Mouse (Mus musculus) adipocyte (in vitro differentiated cells): ENCODE data around the gene Zfp715.
A peak's percentile ranks its signal among the peaks of the same experiment; 100 is the strongest.

Experiments used
- DNase-seq: peaks from one replicate; pipeline ENCODE4 v3.0.0-alpha.2; 2016; ENCODE audit warnings: low spot score

The Zfp715 gene

GRCm38 (mm10) chr7:43313013-43313428 lies at the start of gene Zfp715:
Gene Zfp715, minus strand, starts transcription at chr7:43313294.
- DNase-seq = peak; percentile 96

DNA sequence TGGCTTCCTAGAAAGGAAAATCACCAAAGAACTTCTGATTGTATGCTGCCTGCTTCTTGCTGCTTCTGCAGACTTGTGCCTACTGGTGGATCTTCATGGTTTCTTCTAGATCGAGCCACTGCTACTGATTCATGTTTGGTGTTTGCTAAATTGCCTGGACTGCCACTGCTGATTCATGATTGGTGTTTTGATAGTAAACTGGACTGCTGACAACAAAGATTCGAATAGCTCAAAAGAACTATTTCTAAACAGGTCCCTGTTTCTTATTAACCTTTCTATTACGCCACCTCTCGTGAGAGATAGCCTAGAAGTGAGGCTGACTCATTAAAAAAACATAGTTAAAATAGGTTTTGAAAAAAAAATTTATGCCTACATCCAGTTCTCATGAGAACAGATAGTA lies 48.9 kb upstream of the Zfp715 start:
- DNase-seq = no peak

DNA sequence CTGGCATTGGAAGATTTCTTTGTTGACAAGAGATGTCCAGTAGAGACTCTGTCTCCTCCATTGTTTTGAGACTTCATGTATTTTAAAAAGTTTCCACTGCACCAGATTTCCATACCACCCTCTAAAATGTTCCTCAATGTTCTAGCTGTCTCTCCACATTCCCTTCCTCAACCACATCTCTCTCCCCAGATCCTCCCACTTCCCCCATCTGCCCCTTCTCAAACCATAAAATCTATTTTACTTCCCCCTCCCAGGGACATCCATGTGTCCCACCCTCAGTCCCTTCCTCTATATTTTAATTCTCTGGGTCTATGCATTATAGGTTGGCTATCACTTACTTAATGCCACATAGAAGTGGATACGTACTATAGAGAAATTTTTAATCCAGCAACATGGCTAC lies 48.3 kb upstream of the Zfp715 start:
- no peak for DNase-seq

DNA sequence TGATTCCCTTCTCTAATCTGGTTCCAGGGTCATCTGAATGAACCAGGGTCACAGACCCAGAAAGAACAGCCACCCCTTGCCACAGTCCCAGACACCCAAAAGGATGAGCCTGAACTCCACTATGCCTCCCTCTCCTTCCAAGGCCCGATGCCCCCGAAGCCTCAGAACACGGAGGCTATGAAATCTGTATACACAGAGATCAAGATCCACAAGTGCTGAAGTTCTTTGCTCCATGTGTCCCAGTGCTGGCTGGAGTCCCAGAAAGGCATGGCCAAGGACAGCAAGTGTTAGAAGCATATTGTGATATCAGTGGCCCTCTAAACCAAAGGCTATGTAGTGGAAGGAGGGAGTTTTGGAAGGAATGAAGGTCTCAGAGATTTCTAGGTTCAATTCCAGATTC lies 45.5 kb upstream of the Zfp715 start:
- peak; percentile 13 for DNase-seq

GRCm38 (mm10) chr7:43354893-43355835 lies 42.1 kb upstream of the Zfp715 start:
- no peak for DNase-seq

GRCm38 (mm10) chr7:43353758-43354157 lies 40.7 kb upstream of the Zfp715 start:
- no peak for DNase-seq

DNA sequence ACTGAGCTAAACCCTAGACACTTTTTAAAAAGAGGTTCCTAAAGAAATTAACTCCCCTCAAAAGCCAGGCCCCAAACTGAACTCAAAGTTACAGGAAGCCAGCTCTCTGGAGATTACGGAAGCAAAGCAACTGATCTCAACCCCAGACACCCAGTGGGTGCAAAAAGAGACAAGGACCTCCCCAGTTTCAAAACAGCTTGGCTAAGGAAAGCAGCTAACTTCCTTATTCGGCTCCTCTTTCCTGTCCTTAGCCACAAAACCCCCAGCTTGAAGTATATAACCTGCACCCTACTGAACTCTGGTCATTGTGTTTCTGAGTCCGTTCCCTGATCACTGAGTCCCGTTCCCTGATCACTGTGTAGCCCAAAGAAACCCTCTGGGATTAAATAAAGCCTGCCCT lies 40.0 kb upstream of the Zfp715 start:
- no peak for DNase-seq

- DNase-seq = no peak
Measured at GRCm38 (mm10) chr7:43351154-43351553, 38.1 kb upstream of the Zfp715 start, which contains the start of gene Siglecf. Gene Siglecf, plus strand, starts transcription at chr7:43351341.

DNA sequence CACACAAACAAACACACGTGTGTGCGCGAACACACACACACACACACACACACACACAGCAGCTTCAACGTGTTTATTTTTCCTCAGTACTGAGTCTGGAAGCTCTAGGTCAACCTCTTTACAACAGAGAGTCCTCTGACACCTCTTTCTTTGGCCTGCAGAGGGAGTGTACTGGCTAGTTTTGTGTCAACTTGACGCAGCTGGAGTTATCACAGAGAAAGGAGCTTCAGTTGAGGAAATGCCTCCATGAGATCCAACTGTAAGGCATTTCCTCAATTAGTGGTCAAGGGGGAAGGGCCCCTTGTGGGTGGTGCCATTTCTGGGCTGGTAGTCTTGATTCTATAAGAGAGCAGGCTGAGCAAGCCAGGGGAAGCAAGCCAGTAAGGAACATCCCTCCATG lies 36.5 kb upstream of the Zfp715 start:
- DNase-seq = peak; percentile 20

DNA sequence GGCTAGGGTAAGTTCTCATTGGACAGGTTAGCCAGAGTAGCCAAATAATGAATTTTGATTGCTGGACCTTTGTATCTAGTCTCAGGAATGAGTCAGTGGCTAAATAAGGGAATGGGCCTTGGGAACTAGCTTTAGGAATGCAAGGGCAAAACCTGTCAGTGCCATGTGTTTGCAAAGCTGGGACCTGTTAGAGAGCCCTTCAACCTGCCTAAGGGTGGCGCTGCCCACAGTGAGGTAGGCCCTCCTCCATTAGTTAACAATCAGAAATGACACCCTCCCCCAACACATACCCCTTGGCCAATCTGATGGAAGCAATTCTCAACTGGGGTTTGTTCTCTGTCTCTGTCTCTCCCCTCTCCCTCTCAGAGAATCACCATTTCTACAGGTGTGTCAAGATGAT lies 33.5 kb upstream of the Zfp715 start:
- no peak for DNase-seq

GRCm38 (mm10) chr7:43346148-43346547 lies 33.1 kb upstream of the Zfp715 start:
- DNase-seq = no peak

DNA sequence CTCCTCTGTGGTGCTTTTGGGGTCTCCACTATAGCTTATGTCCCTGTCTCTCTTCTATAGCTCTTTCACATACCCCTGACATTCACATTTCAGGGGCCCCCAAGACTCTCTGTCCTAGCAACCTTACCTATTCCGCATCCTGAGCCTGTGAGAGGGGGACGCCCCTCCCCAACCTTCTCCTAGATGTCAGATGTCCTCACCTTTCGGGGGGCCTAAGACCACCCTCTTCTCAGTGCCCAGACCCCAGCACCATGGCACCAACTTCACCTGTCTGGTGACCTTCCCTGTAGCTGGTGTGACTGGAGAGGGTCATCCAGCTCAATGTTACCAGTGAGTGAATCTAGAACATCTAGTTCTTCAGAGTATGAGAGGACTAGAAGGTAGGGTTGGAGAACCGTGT lies 31.4 kb upstream of the Zfp715 start:
- no peak for DNase-seq

DNA sequence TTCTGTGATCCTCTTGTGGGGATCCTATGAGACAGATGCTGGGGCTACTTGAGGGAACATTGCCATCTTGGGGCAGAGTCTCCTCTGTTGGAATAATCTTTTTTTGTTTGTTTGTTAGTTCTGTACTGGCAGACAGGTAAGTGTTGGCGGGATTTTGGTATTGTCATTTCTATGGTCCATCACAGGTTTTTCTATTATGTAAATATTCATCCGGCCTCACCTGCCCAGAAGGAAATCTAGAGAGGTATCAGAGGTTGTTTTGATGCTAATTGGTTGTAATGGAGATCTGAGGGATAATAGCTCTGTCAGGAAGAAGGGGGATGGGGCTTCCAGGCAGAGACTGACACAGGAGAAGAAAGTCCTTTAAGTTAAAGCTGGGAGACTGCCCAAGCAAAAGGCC lies 30.9 kb upstream of the Zfp715 start:
- no peak for DNase-seq

GRCm38 (mm10) chr7:43343191-43343590 lies 30.1 kb upstream of the Zfp715 start:
- no peak for DNase-seq

DNA sequence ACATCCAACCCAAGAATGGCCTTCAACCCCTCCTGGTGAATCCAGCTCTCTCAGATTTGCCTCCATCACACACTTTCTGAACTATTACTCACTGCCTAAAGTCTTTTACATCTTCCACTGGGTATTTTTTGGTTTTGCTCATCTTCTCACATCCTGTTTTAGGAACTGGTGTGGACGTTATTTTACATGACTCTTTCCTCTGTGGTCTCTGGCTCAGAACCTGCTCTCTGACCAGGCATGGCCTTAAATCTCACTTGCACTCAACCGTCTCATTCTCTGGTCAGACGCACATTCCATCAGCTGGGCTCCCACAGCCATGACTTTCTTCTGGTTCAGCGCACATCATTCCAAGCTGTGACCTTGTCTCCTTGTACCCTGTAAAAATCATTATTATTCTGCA lies 27.7 kb upstream of the Zfp715 start:
- DNase-seq = no peak

DNA sequence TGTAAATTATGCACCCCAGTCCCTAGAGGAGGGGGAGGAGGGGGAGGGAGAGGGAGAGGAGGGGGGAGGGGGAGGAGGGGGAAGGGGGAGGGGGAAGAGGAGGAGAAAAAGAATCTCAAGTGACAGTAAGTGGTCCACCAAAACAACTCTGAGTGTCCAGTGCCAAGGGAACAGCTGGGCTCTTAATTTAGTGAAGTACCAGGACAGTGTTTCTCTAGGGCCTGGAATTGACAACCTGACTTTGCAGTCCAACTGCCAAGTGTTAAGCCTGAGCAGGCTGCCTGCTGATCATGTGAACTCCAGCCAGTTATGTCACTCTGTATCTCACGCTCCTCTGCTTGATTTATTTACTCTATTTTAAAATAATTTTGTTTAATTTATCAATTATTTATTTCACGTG lies 20.8 kb upstream of the Zfp715 start:
- DNase-seq = no peak

DNA sequence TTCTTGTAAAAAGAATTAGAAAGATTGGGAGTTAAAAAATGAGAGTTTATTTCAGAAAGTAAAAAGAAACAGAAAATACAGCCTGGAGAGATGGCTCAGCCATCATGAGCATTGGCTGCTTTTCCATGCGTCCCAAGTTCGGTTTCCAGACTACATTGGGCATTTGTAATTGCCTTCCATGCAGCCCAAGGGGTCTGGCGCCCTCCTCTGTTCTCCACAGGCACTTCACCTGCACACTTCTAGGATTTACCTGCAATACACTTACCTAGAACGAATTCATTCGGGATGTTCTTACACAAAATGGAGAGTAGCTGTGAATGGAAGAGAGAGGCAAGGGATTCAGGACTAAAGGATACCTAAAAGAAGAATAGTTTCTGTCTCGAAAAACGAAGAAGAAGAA lies 20.1 kb upstream of the Zfp715 start:
- no peak for DNase-seq

DNA sequence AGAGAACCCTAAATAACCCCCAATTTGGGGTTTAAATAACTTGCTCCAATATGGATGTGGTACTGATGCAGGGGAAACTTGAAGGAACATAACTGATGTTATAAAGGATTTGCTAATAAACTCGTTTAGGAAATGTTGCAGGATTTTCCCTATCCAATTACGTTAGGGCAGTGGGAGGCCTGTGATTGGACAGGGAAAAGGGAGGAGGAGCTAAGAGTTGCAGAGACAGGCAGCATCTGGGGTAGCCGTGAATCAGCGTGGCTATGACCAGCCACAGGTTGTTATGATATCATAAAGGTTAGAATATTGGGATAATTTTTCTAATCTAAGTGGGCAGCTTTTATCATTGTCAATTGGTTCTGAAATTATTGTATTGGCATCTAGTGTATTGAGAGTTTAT lies 15.0 kb upstream of the Zfp715 start:
- DNase-seq = no peak

- DNase-seq = no peak
Measured at GRCm38 (mm10) chr7:43326223-43326780, 13.2 kb upstream of the Zfp715 start.

DNA sequence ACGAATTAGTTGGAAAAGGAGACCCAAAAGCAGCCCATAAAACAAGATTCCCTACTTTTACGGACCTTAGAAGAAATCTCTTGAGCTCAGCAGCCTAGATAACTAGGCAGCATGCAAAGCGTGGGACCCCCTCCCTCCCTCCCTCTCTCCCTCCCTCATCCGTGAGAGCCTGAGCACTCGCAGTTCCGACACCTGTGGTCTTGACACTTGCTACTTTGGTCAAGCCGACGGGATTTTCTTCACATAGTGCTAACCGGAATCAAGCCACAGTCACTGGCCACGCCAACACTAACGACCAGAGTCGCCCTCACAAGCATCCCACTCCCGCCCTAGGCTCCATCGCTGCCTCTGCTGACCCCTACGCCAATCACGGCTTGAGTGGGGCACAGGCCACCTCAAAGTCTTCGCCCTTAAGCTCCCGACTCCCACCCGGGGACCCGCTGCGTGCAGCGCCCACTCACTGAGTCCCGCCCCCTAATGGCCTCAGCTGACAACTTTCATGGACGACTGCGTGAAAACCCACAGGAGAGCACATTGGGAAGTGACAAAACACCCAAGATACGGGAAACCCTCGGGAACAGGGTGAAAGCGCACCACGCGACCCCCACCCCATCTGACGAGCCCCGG lies 595 bp downstream of the Zfp715 start:
- DNase-seq = no peak

DNA sequence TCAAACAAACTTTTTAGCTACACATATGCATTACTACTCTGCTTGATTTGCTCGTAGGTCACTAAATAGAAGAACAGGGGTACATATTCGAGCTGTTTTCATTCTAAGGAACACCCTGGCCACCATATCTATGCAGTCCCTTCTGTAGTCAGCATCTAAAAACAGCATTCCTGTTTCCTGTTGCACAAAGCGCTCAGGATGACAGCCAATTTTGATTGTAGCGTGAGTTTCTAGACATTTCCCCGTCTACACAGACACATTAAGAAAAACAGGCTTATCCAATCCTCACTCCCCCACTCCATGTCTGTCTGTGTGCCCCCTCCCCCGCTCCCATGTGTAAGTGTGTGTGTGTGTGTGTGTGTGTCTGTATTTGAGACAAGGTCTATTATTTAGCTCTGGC lies 1.5 kb downstream of the Zfp715 start:
- no peak for DNase-seq

DNA sequence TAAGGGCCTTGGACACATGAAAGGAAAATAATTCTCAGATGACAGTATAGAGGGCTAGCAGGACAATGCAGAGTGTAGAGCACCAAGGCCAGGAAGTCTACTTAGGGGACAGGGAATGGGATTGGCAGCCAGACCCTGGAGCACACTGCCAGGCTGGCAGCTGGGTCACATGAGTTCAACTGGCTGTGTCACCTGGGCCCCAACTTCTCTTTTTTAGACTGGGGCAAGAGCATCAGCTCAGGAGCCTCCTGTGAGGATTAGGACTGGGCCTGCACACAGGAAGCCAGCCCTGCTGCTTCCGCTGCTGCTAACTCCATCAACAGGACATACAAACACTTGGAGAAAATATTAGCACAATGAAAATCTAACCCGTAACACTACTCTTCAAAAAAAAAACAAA lies 4.0 kb downstream of the Zfp715 start:
- DNase-seq = no peak

DNA sequence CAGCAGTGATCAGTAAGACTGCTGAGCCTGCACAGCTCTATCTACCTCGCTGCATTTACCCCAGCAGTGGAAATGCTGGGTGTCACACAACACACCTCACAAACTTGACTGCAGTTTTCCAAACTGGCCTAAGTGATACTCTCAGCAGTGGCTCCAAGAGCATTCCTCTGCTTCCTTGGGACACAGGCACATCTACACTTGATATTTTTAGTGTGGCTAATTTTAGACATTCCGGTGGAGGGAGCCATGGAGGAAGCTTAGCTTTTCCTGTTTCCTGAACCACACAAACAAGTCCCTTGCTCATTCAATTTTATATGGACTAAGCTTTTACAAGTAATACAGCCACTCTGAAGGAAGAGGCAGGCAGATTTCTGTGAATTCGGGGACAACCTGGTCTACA lies 7.9 kb downstream of the Zfp715 start:
- DNase-seq = no peak
